ENCODE assay signal across 8 mouse cellular contexts in the genomic region with DNA sequence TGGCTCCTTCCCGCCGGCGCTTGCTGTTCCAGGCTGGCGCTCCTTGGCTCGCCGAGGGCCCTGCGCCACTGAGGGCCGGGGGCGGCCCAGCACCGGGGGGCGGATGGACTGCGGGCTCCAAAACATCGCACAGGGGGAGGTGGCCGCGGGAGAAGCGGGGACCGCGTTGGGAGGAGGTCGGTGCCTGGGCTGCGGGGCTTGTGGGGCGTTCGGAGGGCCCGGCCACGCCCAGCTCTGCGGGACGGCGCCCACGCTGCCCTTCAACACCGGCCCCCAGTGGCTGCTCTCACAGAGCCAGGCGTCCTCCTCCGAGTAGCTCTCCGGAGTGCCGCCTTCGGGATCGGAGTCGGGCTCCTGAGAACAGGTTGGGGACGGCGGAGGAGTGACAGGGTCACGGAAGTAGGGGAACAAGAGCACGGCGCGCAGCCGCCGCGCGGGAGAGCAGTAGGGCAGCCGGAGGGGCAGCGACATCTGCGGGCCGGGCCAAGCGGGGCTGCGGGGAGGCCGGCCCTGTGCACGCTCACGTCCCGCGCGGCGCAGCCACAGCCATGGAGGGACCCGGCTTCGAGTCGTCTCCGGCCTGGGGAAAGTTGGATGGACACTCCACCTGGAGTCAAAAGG. TPM values are rescaled to one million over a fixed set of nuclear protein-coding genes. Genes with fewer than 3 reads are reported as not detected.
A peak's percentile ranks its signal among the peaks of the same experiment; 100 is the strongest.
DNase-seq lines count a peak whose midpoint lies in the region; ATAC-seq and TF ChIP-seq lines count a peak whose summit lies in the region.

No protein-coding gene starts in this region.

- ATAC-seq in embryonic facial prominence, embryonic 13.5 days (ENCODE audit: insufficient number of reproducible peaks, insufficient read depth, low FRiP score, low TSS enrichment, low read depth): peak; percentile 77
- ATAC-seq in heart, embryonic 13.5 days (ENCODE audit: extremely low read depth, insufficient number of reproducible peaks, low FRiP score, low TSS enrichment): peak; percentile 62

- peak overlapping the region; percentile 55 for H3K27ac ChIP-seq in MEL (ENCODE audit: control insufficient read depth, low read depth, low read length)
- peak overlapping the region; percentile 93 for H3K27ac ChIP-seq in embryonic facial prominence, embryonic 13.5 days
- H3K27ac ChIP-seq in heart, embryonic 13.5 days (replicated peaks): peak overlapping the region; percentile 99
- H3K27ac ChIP-seq in small intestine, adult 2 months (ENCODE audit: insufficient read depth, low read depth, low read length): peak overlapping the region; percentile 87

- H3K4me1 ChIP-seq in MEL (ENCODE audit: control insufficient read depth in 1 of 2, insufficient read depth in 2 of 2, low read length in 2 of 2): peaks cover 6 to 14% of the 10 kb centered on the region in 2 experiments
- peaks cover 15% of the 10 kb centered on the region for H3K4me1 ChIP-seq in embryonic facial prominence, embryonic 13.5 days
- peaks cover 40% of the 10 kb centered on the region for H3K4me1 ChIP-seq in heart, embryonic 13.5 days
- H3K4me1 ChIP-seq in small intestine, adult 2 months (ENCODE audit: control insufficient read depth, insufficient read depth, insufficient read length, low read length): peaks cover 4% of the 10 kb centered on the region; the same call in 1 of the 2 replicates

- TF ChIP-seq RAD21 in MEL (IDR thresholded peaks at IDR 0.05; ENCODE audit: low read depth, low read length): no peak

- WGBS in embryonic facial prominence, embryonic 13.5 days: under 1% methylated on average over 63 of the region's 63 CpGs
- under 1% methylated on average over 63 of the region's 63 CpGs for WGBS in heart, embryonic 13.5 days
- 1% methylated on average over 63 of the region's 63 CpGs for WGBS in small intestine, adult 2 months

- H3K4me3 ChIP-seq in MEL (ENCODE audit: control insufficient read depth in 1 of 2, insufficient read depth in 1 of 2, low read depth in 2 of 2, low read length in 2 of 2): peak overlapping the region; percentile 67 to 70
- H3K4me3 ChIP-seq in embryonic facial prominence, embryonic 13.5 days: peak overlapping the region; percentile 71
- H3K4me3 ChIP-seq in heart, embryonic 13.5 days: peak overlapping the region; percentile 85
- peak overlapping the region; percentile 85 for H3K4me3 ChIP-seq in small intestine, adult 2 months (ENCODE audit: low read depth, low read length)

- no peak for TF ChIP-seq EP300 in MEL (IDR thresholded peaks at IDR 0.05; ENCODE audit: low read depth in 1 of 2, low read length in 2 of 2)

- peaks cover 0 to 9% of the 10 kb centered on the region in 2 experiments; a peak in 2 of 4 replicates for H3K36me3 ChIP-seq in MEL (ENCODE audit: control insufficient read depth in 1 of 2, insufficient read depth in 2 of 2, low read length in 2 of 2)
- 0 out of 2 replicates have a peak, but pooled peaks cover 5% of the 10 kb centered on the region for H3K36me3 ChIP-seq in embryonic facial prominence, embryonic 13.5 days
- H3K36me3 ChIP-seq in heart, embryonic 13.5 days: peaks cover 18% of the 10 kb centered on the region
- H3K36me3 ChIP-seq in small intestine, adult 2 months (ENCODE audit: control insufficient read depth, insufficient read depth, low read length): peaks cover 2% of the 10 kb centered on the region; the same call in 1 of the 2 replicates

- no peaks in the 10 kb centered on the region for H3K9me3 ChIP-seq in MEL (replicated peaks; ENCODE audit: insufficient read depth, low read length)
- no peaks in the 10 kb centered on the region for H3K9me3 ChIP-seq in embryonic facial prominence, embryonic 13.5 days
- H3K9me3 ChIP-seq in heart, embryonic 13.5 days: no peaks in the 10 kb centered on the region

- peak; percentile 86 for DNase-seq in CD4-positive helper T cell, adult 2 months (ENCODE audit: low read depth, low spot score)
- peak; percentile 69 for DNase-seq in MEL (ENCODE audit: low read depth, low spot score)
- DNase-seq in left cerebral cortex, postnatal 10 days (ENCODE audit: extremely low spot score in 1 of 2, low spot score in 2 of 2): peak; percentile 10 to 85
- DNase-seq in mesoderm, embryonic 11.5 days (ENCODE audit: low read depth, low spot score): peak; percentile 68
- no peak for DNase-seq in adipocyte (ENCODE audit: low spot score)

- peak overlapping the region; percentile 80 for H3K4me2 ChIP-seq in embryonic facial prominence, embryonic 13.5 days
- H3K4me2 ChIP-seq in heart, embryonic 13.5 days: peak overlapping the region; percentile 77

- intact Hi-C loops in left cerebral cortex, postnatal 10 days (cut with DNase I): no loop called here

- no peaks in the 10 kb centered on the region for H3K27me3 ChIP-seq in MEL (ENCODE audit: control insufficient read depth in 1 of 2, insufficient read depth in 2 of 2, low read length in 2 of 2)
- H3K27me3 ChIP-seq in embryonic facial prominence, embryonic 13.5 days: peaks cover 9% of the 10 kb centered on the region; the same call in 1 of the 2 replicates
- no peaks in the 10 kb centered on the region for H3K27me3 ChIP-seq in heart, embryonic 13.5 days (replicated peaks)
- no peaks in the 10 kb centered on the region for H3K27me3 ChIP-seq in small intestine, adult 2 months (ENCODE audit: control insufficient read depth, insufficient read depth, low read length)

- H3K79me2 ChIP-seq in MEL (ENCODE audit: control insufficient read depth, insufficient read depth, low read length, poor library complexity): peaks cover 2% of the 10 kb centered on the region; the same call in 1 of the 2 replicates

- 0 out of 4 replicates have a peak, but pooled peaks of 1 of the 2 experiments have one; percentile 53 for TF ChIP-seq POLR2A in MEL (IDR thresholded peaks at IDR 0.05; ENCODE audit: control insufficient read depth in 1 of 2, insufficient read depth in 1 of 2, low read depth in 1 of 2, low read length in 2 of 2, poor library complexity in 1 of 2)
- TF ChIP-seq POLR2A in small intestine, adult 2 months (IDR thresholded peaks at IDR 0.05; ENCODE audit: low read depth, low read length): peak; percentile 21

- TF ChIP-seq CTCF in MEL (IDR thresholded peaks at IDR 0.05 in 2 of 3, conservative IDR thresholded peaks at IDR 0.05 in 1 of 3; ENCODE audit: control insufficient read depth in 1 of 3, insufficient read depth in 1 of 3, low read depth in 2 of 3, low read length in 3 of 3, poor library complexity in 1 of 3, severe bottlenecking in 1 of 3): no peak
- 0 out of 2 replicates have a peak, but pooled peaks have one; percentile 22 for TF ChIP-seq CTCF in small intestine, adult 2 months (IDR thresholded peaks at IDR 0.05; ENCODE audit: extremely low read depth, insufficient read length, insufficient replicate concordance, low read depth, low read length)

- peak overlapping the region; percentile 76 for H3K9ac ChIP-seq in MEL (ENCODE audit: control insufficient read depth, low read depth, low read length, poor library complexity, severe bottlenecking)
- peak overlapping the region; percentile 86 for H3K9ac ChIP-seq in embryonic facial prominence, embryonic 13.5 days
- peak overlapping the region; percentile 98 for H3K9ac ChIP-seq in heart, embryonic 13.5 days

TF ChIP-seq in MEL, 35 proteins besides CTCF, POLR2A, EP300 and RAD21 (continues in another document):
- TF ChIP-seq ELF1 (IDR thresholded peaks at IDR 0.05; ENCODE audit: low read depth, low read length) (no peak), USF1 (IDR thresholded peaks at IDR 0.05; ENCODE audit: low read depth, low read length) (no peak), TAL1 (IDR thresholded peaks at IDR 0.05; ENCODE audit: low read length) (no peak), CHD2 (IDR thresholded peaks at IDR 0.05; ENCODE audit: low read length) (no peak), POLR2AphosphoS5 (IDR thresholded peaks at IDR 0.05; ENCODE audit: borderline replicate concordance, low read depth, low read length) (no peak), ZMIZ1 (IDR thresholded peaks at IDR 0.05; ENCODE audit: low read depth, low read length) (no peak), NRF1 (IDR thresholded peaks at IDR 0.05; ENCODE audit: insufficient read depth, low read depth, low read length, poor library complexity, severe bottlenecking) (peak; percentile 37; the same call in 1 of the 2 replicates), ZKSCAN1 (IDR thresholded peaks at IDR 0.05; ENCODE audit: low read depth, low read length) (no peak), SMC3 (IDR thresholded peaks at IDR 0.05; ENCODE audit: low read depth, low read length) (no peak), MAZ (IDR thresholded peaks at IDR 0.05; ENCODE audit: low read depth, low read length) (0 out of 2 replicates have a peak, but pooled peaks have one; percentile 21), RCOR1 (IDR thresholded peaks at IDR 0.05; ENCODE audit: low read depth, low read length) (no peak), NELFE (IDR thresholded peaks at IDR 0.05; ENCODE audit: low read depth, low read length) (peak; percentile 34), E2F4 (IDR thresholded peaks at IDR 0.05; ENCODE audit: borderline replicate concordance, low read depth, low read length) (no peak), UBTF (IDR thresholded peaks at IDR 0.05; ENCODE audit: borderline replicate concordance, insufficient read depth, low read depth, low read length) (peak; percentile 28; the same call in 1 of the 2 replicates), USF2 (IDR thresholded peaks at IDR 0.05; ENCODE audit: borderline replicate concordance in 1 of 2, insufficient read depth in 1 of 2, low read depth in 1 of 2, low read length in 2 of 2) (no peak), GABPA (IDR thresholded peaks at IDR 0.05; ENCODE audit: low read depth, low read length) (no peak), TCF12 (IDR thresholded peaks at IDR 0.05; ENCODE audit: low read depth, low read length) (0 out of 2 replicates have a peak, but pooled peaks have one; percentile 18)

RNA-seq across cellular contexts. Expression of gene 1700056E22Rik, which starts 0.6 kb away (rescaled TPM):
- 0.16 and 0.35 TPM in 2 replicates for total RNA-seq in MEL (2012; rRNA removed)
- polyA plus RNA-seq in MEL (2012; ENCODE audit: insufficient read depth in 1 of 2, insufficient read length in 2 of 2, low read depth in 1 of 2, low replicate concordance in 2 of 2, missing spikeins in 1 of 2): 1 to 10 TPM in 1 of 2 experiments, not detected in 1; 1.1 TPM
- polyA plus RNA-seq in embryonic facial prominence, embryonic 13.5 days (2015; fragmentation: Nextera tagmentation; extraction: Ambion mirVana): 1.1 and 1.5 TPM in 2 replicates
- polyA plus RNA-seq in heart, embryonic 13.5 days (2015; fragmentation: Nextera tagmentation; extraction: Ambion mirVana): 2.4 TPM in 2 replicates
- under 1 TPM; 0.36 TPM for total RNA-seq in left cerebral cortex, postnatal 10 days (2021)
- 0.19 and 1.6 TPM in 2 replicates for polyA plus RNA-seq in small intestine, adult 2 months (2012; rRNA removed)

RNA-seq across cellular contexts. Expression of gene Dusp10, which starts 20.4 kb away (rescaled TPM):
- total RNA-seq in MEL (2012; rRNA removed): 1.4 TPM in 2 replicates
- polyA plus RNA-seq in MEL (2012; ENCODE audit: insufficient read depth in 1 of 2, insufficient read length in 2 of 2, low read depth in 1 of 2, low replicate concordance in 2 of 2, missing spikeins in 1 of 2): 1 to 10 TPM in 1 of 2 experiments, not detected in 1; 2.3 TPM
- polyA plus RNA-seq in embryonic facial prominence, embryonic 13.5 days (2015; fragmentation: Nextera tagmentation; extraction: Ambion mirVana): 13.1 and 14.1 TPM in 2 replicates
- 12.1 and 13.2 TPM in 2 replicates for polyA plus RNA-seq in heart, embryonic 13.5 days (2015; fragmentation: Nextera tagmentation; extraction: Ambion mirVana)
- total RNA-seq in left cerebral cortex, postnatal 10 days (2021): 1 to 10 TPM; 5.2 to 5.3 TPM
- 7.6 and 26.9 TPM in 2 replicates for polyA plus RNA-seq in small intestine, adult 2 months (2012; rRNA removed)
